Mouse (Mus musculus) spleen, adult 2 months (tissue): Measurements from ENCODE around the gene Spty2d1.

Experiments used
- CTCF ChIP-seq: fragments of 200-500 bp; IDR thresholded peaks from 2 replicates; pipeline ENCODE4 v1.5.1; 2011; ENCODE audit warnings: mild to moderate bottlenecking, inconsistent platforms; ENCODE audit not compliant: insufficient read depth, insufficient read length, insufficient replicate concordance; ENCODE audit errors: extremely low read depth
- POLR2A ChIP-seq: fragments of 200-500 bp; IDR thresholded peaks from 2 replicates; pipeline ENCODE4 v1.6.1; 2011; ENCODE audit warnings: low read depth, low read length, inconsistent platforms

DNA sequence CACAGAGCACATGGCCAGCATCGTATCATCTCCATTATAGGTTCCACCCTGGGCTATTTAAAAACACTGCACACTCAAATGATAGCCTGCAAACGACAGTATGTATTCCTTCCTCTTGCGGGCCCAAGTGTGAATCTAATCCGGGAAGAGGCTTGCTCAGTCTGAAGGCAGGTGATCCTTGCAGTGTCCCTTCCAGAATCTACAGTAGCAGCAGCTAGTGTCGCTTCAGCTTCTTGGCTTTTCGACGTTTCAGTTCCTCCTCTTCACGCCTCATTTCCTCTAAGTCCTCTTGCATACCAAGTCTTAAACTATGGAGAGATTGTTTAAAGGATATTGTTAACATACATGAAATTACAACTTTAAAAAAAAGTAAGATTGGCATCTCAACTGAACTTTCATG lies 15.1 kb downstream of the Spty2d1 start:
- TF ChIP-seq POLR2A = no peak
- TF ChIP-seq CTCF = no peak
